Mouse (Mus musculus) olfactory bulb, adult 2 months (tissue): ENCODE measurements around the gene Usp16.

ENCODE experiments used
- CTCF ChIP-seq: fragments of 200-500 bp; IDR thresholded peaks from 2 replicates; pipeline ENCODE4 v1.5.1; 2012; ENCODE audit warnings: low read depth, mild to moderate bottlenecking, low read length, moderate library complexity; ENCODE audit not compliant: insufficient read depth
- POLR2A ChIP-seq: fragments of 200-500 bp; IDR thresholded peaks from 2 replicates; pipeline ENCODE4 v1.6.1; 2012; ENCODE audit warnings: mild to moderate bottlenecking, low read depth, low read length, moderate library complexity; ENCODE audit not compliant: insufficient read depth

DNA sequence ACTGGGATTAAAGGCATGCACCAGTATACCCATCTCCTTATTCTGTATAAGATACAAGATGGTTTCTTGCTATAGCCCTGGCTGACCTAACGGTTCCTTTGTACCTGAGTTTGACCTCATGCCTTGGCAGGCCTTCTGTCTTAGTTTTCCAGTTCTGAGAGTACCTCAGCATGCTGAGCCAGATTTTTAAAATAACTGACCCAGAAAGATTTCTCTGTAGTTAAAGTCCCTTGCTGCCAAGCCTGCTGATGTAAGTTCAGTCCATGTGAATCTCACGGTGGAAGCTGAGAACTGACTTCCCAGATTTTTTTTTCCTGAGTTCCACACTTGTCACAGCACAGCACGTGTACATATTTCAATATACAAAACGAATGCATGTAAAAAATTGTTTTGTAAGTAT is 16.1 kb downstream of the Usp16 start:
- TF ChIP-seq CTCF (no peak), POLR2A (no peak)
